Mouse (Mus musculus) Muller cell, postnatal 12 days (primary cell): ENCODE data around the gene Gprin3.

Experiments
- DNase-seq: peaks from one replicate; pipeline ENCODE4 v3.0.0-alpha.2; 2015; ENCODE audit errors: inconsistent ontology term

The Gprin3 gene

DNA sequence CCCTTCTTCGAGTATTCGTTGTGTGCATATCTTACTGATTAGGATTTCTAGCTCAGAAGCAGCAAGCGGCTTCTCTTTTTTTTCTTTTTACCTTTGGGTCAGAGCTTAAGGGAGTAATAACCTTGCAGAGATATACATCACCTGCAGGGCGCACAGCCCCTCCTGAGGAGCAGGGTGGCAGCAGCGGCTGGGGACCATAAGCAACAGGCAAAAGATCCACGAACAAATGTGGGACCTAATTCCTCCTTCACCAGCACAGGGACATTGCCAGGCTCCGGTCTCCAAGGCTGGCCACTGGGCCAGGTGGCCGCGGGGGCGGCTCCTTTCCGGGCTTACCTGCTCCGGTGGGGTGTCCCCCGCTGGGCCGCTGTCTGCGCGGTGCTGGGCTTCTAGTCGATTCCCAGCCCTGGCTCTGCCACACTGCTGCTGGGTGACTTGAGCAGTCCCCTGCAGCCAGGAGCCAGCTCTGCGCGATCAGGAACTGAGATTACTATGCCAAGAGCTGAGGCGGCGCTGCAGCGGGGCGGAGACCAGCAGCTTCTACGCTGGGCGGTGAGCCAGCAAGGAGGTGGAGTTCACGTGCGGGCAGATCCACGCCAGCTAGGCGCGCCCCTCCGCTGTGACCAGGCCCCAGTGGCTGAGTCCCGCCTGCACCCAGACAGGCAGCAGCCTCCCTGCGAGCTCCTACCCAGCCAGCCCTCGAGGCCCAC, at the start of gene Gprin3:
Gene Gprin3 (minus strand): TSS at position 471 of the 710 bp plus-strand sequence.
- peak; percentile 77 for DNase-seq

DNA sequence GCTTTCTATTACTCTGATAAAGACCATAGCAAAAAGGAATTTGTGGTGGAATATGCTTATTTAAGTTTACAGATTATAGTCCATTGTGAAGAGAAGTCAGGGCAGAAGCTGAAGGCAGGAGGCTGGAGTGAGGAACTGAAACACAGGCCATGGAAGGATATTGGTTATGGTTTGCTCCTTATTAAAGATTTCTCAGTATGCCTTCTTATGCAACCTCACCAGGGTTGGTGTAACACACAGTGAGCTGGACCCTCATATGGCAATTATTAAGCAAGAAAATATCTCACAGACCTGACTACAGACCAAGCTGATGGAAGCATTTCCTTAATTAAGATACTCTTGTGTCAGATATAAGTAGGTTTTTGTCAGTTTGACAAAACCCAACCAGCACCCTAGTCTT, 32.8 kb upstream of the Gprin3 start:
- no peak for DNase-seq

DNA sequence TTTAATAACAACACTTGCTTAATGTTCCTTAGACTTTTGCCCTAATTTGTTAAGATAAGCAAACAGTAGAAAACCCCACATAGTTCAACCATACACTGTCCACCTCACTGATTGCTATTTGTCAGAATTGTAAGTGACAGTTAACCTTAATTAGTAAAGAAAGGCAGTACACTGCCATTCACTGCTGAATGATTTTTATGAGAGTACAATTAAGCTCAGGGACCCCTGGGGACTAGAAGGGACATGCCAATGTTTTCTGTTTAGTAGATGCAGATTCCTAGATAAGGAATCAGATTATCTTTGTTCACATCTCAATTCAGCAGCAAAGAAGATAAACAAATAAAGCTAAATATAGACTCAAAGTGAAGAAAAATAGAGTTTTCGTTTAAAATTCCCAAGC, 30.0 kb upstream of the Gprin3 start:
- DNase-seq, result peak; percentile 67

DNA sequence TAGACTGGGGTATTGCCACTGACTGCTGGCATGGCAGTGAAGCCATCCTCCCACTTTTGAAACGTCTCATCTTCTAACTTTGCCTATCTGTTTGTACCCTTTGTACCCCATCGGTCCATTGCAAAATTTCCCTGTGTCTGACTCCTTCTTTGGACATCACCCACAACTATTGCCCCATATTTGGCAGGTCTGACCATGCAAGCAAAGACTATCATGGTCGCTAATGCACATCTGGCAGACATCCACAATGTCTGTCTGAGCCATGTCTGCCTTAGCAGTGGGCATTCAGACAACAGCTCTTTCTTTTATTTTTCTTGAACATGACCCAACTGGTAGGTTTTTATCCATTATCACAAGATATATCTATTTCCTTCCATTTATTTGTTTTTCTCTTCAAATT, 25.3 kb upstream of the Gprin3 start:
- peak; percentile 37 for DNase-seq

DNA sequence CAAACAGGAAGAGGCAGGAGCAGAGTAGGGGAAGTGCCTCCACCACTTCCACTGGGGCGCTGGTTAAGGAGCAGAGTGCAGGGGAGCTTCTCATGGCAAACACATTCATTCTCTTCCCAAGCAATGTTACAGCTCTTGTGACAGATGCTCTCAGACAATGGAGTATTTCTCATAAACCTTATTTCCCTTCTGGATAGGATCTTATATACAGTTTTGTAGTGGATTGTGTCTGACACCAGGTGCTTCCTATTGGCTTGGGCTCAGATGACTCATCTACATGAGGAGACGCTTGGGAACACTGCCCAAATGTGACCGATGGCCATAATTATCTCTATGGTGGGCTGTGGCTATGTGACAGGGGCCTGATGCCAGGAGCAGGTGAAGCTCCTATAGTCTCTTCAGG, 19.0 kb upstream of the Gprin3 start:
- DNase-seq, result peak; percentile 30

DNA sequence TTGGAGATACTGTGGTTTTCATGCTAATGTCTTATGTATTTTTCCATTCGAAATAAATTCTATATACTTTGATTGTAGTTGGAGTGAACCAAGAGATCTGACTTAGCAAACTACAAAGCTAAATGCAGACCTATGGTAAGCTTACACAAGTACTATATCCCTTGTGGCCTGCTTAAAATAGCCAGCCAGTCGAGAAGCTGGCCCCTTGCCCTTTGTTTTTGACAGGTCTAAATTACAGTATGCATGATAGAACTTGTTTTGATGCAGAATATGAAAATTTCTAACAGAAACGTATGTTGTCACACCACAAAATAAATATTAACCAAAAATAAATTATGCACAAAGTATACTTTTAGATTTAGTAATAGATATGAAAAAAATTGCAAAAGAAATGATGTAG, 9.8 kb upstream of the Gprin3 start:
- no peak for DNase-seq

DNA sequence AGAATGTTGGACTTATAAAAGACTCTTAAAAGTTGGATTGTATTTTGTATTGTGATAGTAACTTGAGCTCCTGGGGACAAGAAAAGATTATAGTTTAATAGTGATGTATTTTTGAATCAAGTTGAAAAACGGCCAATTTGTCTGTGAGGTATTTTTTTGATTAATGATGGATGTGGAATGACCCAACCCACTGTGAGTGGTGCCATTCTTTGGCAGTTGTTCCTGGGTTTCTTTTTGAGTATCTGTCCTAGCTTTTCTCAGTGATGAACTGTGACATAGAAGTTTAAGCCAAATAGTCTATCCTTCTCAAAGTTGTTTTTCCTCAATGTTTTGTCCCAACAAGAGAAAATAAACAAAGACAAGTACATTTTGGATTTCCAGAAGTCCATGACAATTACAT, 7.0 kb upstream of the Gprin3 start:
- DNase-seq, result no peak

DNA sequence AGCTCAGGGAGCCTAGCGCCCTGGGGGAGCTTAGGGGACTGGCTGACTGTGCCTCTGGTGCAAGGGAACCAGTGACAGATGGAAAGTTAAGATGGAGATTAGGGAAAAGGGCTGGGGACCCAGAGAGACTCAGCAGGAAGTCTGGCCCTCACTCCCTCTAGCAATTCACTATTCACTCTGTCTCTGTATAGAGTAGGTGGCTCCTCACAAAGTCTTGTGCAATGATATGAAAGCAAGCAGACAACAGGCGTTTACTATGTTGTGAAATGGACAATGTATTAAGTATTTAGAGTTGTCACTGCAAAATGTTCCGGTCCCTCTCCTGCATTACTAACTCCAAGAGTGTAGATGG, 416 bp upstream of the Gprin3 start:
- no peak for DNase-seq

DNA sequence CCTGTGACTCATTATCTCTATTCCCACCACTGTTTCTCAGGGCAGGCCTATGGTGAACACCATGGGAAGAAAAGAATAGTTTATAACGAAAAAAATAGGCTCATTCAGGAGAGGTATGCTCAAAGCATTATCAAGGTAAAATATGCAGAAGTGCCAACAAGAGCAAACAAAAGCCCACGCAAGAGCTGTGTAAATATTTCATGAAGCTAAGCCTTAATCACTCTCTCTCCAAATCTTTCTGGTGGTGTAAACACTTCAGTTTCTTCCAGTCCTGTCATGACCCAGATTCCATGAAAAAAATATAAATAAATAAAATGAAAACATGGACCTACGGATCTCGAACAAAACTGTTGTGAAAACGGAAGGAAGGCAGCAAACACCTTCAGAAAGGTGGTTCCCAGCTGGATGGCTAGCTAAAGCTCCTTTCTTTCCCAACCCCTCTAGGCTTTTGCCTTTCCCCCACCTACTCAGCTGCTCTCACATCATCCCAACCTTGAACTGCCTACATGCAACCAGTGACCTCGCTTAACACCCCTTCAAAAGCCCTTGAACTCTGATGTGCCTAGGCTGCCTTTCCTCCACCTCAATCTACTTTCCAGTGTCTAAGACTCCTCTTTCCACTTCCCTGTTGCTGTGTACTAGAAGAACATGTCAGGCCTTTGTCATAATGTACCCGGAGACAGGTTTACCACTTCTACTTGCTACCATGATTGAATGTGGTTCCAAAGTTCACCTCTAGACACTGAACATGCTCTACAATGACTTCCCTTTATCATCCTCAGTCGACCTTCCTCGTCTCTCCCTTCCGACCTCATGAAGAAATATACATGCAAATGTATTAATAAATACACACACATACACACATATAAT, 988 bp downstream of the Gprin3 start:
- DNase-seq, result no peak

DNA sequence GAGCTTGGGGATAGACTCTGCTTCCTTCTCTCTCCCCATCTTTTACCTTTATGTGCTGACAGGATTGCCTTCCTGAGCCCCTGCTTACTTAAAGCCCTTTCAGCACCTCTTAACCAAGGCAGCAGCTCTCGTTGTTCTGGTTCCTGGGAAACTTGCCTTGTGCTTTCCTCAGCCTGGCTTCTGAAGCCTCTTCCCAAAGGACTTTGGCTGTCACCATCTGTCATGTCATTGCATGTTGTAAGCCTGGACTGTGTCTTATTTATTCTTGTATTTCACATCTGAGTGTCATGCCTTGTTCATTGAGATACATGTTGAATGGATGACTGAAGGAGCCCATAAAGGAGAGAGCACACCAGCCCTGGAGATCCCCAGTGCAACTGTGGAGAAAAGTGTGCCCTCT, 2.3 kb downstream of the Gprin3 start:
- no peak for DNase-seq

DNA sequence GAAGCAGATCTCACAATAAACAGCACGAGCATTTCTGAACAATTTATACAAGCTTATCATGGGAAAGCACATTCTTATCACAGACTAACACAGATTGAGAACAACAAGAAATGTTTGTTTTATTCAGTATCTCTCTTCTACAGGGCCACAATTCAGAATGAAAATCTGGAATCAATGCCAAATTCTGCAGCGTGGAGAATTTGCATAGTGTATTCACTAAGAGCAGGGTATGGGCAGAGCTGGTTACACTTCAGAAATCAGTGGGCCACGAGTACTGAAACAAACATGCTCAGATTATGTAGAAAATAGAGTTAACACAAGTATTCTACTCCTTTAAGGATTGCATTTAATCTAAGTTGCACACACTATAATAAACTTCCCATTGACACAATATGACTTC, 6.8 kb downstream of the Gprin3 start:
- DNase-seq, result no peak

DNA sequence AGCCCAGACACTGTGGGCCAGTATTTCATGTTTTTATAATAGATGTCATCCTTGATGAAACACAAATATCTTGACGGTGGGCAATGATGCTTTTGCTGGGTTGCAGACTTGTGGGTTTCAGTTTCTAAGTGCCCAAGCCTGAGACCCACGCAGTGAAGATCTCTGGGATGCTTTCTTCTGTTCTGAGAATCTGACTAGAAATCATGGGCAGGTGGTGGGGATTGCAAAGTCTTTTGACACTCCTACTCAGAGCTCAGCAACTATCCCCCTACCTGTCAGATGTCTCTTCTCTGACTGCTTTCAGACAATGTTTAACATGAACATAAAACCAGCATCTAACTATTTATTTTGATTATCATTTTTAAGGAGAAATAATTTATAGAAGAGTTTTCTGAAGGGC, 7.4 kb downstream of the Gprin3 start:
- no peak for DNase-seq

DNA sequence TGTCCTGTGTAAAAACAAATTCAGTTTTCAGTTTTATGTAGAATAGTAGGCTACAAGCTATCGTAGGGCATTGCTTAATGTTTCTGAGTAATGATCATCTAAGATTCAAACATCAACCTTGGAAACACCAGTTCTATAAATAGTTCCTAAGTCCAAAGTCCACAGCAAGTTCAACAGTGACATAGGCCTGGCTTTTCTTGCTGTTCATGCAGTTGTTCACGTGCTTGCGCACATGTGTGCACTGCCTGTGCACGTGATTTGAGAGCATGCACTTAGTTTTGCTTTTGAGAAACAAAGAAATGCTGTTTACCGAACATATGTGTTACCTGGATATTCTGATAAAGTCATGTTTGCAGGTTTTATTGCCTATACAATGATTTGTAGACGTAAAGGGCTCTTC, 11.3 kb downstream of the Gprin3 start:
- DNase-seq, result no peak

DNA sequence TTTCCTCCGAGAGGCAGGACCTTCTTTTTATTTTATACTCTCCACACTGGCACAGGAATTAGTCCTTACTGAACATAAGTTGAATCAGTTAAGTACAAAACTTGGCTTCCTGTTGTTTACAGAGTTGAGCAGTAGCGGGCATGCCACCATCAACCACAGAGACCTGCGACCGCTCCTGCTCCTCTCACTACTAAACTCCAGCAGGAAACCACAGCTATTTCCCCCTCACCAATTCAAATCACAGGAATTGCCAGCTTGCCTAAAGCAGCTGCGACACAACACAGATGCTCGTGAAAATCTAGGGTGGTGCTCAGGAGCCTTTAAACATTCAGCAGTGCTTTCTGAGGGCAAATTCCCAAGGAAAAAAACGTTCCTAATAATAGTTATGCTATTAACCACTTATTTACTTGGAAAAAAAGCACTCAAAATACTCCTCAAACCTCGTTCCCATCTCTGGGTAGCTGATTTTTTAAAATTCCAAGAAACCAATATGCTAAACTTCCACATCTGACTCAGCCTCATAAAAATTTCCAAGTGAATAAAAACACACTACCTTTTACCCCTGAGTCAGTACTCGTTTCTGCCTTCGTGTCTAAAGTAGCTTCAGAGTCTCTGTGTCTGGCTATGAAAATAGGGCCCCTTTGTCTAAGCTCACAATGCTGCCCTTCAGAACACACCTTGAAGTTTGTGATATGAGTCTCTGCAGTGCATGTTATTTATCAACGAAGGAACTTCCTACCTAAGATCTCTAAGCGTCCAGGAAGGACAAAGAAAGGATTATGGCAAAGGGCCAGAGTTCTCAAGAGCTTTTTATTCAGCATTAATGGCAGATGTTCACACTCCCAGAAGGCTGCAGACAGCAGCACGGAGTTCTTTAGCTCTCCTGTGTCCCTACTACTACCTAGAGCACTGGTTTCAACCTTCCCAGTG, 13.4 kb downstream of the Gprin3 start:
- DNase-seq, result peak; percentile 34

DNA sequence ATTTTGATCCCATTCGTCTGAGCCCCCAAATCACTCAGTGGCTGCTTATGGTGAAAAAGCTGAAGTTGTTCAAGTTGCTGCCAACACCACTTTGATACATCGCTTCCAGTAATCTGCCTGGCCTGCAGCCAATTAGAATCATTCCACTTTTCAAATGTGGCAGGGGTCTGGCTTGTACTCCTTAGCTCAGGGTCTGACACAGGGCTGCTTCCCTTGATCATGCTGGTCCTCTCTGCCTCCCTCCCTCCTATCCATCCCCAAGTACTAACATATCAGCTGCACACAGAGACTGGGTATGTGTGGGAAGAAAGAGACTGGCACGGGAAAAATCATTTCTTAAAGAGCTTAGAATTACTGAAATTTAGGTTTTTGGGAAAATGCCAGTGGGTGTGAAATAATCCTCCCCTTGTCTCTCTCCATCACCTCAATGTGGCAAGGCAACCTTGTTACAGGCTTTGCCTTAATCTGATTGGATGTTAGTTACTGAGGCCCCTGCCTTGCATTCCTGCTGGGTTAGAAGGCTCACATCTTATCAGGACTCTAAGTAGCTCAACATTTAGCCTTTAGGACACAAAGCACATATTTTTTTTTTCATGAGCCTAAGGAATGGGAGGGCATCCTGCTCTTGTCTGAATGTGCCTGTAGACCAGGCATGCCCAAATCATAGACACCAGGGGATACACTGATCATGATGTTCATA, 16.9 kb downstream of the Gprin3 start:
- DNase-seq, result peak; percentile 10

DNA sequence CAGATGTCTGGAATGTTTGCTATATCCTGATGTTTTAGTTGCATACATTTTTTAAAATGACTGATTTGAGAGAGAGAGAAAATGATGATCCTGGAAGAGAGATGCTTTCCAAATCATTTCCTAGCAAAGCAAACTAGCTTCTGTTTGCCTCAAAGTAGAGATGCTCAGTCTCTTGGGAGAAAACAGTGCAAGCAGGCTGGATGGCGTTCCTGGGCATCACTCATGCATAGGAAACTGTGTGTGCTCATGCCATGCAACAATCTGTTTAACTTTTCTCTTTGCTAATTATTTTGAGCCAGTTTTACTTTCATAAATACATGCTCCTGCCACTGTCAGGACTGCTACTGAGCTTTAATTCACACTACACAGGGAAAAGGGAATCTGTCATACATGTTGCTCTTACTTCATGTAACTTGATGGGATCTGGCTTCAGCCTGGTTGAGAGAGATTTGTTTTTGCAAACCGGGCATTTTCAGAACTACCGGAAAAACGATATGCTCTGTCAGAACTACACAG, 18.6 kb downstream of the Gprin3 start:
- no peak for DNase-seq

DNA sequence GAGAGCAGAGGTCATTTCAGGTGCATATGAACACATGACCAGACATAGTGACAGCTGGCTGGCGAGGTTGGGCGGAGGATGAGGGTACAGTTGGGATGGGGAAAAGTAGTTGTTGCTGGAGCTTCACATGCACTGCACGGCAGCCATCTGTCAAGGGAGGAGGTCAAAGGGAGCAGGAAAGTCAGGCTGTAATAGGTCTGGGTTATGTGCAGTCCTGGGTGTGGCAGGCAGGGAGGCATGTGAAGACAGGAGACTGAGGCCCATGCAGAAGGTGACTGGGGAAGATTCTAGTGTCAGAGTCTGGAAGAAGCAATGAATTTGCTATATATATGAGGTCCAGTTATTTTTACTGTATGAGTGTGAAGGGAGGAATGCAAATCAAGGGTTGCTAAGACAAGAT, 35.9 kb downstream of the Gprin3 start:
- no peak for DNase-seq

DNA sequence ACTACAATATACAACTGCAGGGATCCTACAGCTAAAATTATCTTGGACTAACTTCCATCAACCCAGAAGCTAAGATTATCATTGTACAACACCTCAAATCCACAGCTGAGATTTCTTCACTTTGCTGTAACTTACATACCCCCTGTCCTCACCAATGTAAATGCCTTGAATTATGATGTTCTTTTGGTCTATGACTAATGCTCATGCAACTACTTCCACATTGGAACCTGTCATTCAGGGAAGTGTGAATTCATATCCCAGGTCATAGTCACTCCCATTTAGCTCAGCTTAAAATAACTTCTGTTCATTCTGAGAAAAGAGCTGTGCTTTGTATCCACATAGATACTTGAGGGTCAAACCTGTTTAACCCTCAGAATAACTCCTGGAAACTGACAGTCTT, 60.8 kb downstream of the Gprin3 start:
- no peak for DNase-seq

DNA sequence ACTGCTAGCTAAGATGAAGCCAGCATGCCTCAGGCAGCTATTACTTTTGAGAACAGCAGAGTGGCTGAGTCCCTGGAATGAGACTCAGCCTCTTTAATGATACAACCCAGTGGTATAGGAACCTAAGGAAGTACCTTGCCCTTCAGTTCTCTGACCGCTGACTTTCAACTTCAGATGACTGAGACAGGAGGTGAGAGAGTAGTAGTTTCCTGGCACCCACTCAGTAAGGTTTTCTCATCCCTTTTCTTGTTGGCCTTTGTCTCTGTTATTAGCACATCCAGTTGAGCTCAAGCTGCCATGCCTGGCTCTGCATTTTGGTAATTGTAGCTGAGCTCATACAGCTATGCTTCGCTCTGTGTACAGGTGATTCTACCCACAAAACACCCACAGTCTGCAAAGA, 62.8 kb downstream of the Gprin3 start:
- no peak for DNase-seq

DNA sequence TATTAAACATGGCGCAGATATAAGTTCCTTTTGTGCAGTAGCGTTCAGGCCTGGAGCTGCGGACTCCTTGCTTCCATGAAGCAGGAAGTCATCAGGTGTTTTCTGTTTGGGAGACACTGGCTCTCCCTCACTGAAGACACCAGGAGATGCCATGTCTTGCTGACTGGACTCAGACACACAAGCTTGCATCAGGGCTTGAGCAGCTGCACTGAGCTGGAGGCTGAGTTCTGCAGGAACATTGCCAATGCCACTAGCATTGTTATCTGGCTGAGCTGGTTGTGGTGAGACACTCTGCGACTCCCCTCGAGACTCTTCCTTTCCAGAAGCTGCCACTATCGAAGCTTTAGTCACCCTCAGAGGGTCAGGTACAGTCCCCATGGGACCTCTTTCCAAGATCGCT, 71.2 kb downstream of the Gprin3 start:
- no peak for DNase-seq

DNA sequence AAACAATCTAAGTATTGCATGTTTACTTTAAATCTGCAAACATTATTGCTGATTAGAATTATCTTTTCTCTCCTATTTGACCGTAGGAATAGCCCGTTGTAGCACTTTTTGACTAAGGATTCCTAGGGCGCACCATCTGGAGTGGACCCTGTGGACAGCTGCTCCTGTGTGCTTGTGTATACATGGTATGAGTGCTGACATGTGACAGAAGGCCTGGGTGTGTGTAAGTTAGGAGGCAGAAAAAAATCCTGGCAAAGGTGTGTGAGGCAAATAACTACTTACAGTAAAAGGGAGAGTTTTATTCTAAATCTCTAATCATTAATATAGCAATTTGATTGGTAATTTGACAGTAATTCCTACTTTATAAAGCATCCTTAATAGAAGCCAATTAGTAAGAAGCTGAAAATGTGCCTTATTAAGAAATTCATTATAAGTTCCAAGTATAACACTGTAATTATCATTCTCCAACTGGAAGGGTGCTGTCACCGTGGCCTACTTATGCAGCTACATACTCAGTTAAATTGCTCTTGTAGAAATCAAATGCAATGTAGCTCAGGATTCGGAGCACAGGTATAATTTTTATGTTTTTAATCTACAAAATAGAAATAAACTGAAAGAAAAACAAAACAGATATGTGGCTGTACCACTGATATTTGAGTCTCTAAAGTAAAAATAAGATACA, 74.8 kb downstream of the Gprin3 start:
- no peak for DNase-seq
